Mouse (Mus musculus) bone marrow, adult 2 months (tissue): ENCODE results near the gene Dusp23. TPM values are rescaled to one million over a fixed set of nuclear protein-coding genes. Genes with fewer than 3 reads are reported as not detected.

Source experiments
- H3K27ac ChIP-seq: fragments of 200-500 bp; 2 replicates; pipeline ENCODE4 v1.5.1; 2012; ENCODE audit warnings: low read depth, mild to moderate bottlenecking, control low read depth, inconsistent platforms, low read length; ENCODE audit not compliant: control insufficient read depth, poor library complexity, insufficient read depth
- H3K4me1 ChIP-seq: fragments of 200-500 bp; 2 replicates; pipeline ENCODE4 v1.6.1; 2011; ENCODE audit warnings: low read length; ENCODE audit not compliant: control insufficient read depth, insufficient read depth
- H3K4me3 ChIP-seq: fragments of 200-500 bp; replicated peaks from 2 replicates; pipeline ENCODE3; 2011; ENCODE audit warnings: mild to moderate bottlenecking, low read depth, low read length, control low read depth; ENCODE audit not compliant: control insufficient read depth
- CTCF ChIP-seq: fragments of 200-500 bp; IDR thresholded peaks from 2 replicates; pipeline ENCODE4 v1.5.1; 2011; ENCODE audit warnings: low read length, control low read depth; ENCODE audit not compliant: control insufficient read depth, insufficient read depth
- POLR2A ChIP-seq: fragments of 200-500 bp; IDR thresholded peaks from 2 replicates; pipeline ENCODE4 v1.6.1; 2011; ENCODE audit warnings: low read depth, mild to moderate bottlenecking, control low read depth, low read length, borderline replicate concordance; ENCODE audit not compliant: control insufficient read depth
- WGBS: fragments of 180-500 bp; shearing (Covaris S2); methylation state at CpG from one replicate; pipeline ENCODE4 v1.1.7; 2018; 5-methylcytosine and 5-hydroxymethylcytosine counted together
- polyA plus RNA-seq: library from polyadenylated mRNA; stranded (reverse); fragments of >200 nt; gene quantifications from 2 replicates; pipeline ENCODE4 v1.2.4, GENCODE M21; 2011; ENCODE audit warnings: low replicate concordance; ENCODE audit not compliant: missing spikeins, insufficient read depth, insufficient read length

The Dusp23 gene
- polyA plus RNA-seq = 3.2 and 7.2 TPM in 2 replicates

GRCm38 (mm10) chr1:172632451-172633326, at the start of gene Dusp23:
Gene Dusp23 (minus strand): TSS chr1:172632962.
- peak; percentile 83 for TF ChIP-seq CTCF
- peak; percentile 50; the same call in 1 of the 2 replicates for TF ChIP-seq POLR2A
- H3K27ac ChIP-seq = peak within 1 kb of the TSS; percentile 35
- peak within 1 kb of the TSS; percentile 84 for H3K4me3 ChIP-seq
- under 1% methylated on average over 53 of the region's 53 CpGs for WGBS
- no peaks in the 10 kb centered on the region; the same call in 1 of the 2 replicates for H3K4me1 ChIP-seq

- no peak overlapping the region for H3K4me3 ChIP-seq
- WGBS = 89% methylated on average over 4 of the region's 4 CpGs
- H3K27ac ChIP-seq = no peak overlapping the region
- no peak for TF ChIP-seq CTCF
- TF ChIP-seq POLR2A = no peak
- H3K4me1 ChIP-seq = no peaks in the 10 kb centered on the region
These were observed 48.0 kb upstream of the Dusp23 start for GRCm38 (mm10) chr1:172680742-172681141.

- H3K4me1 ChIP-seq = no peaks in the 10 kb centered on the region
- 54% methylated on average over 1 of the region's 1 CpGs for WGBS
- H3K4me3 ChIP-seq = no peak overlapping the region
- TF ChIP-seq CTCF = no peak
- TF ChIP-seq POLR2A = no peak
- no peak overlapping the region for H3K27ac ChIP-seq
These were observed 38.0 kb upstream of the Dusp23 start for GRCm38 (mm10) chr1:172670716-172671115.

GRCm38 (mm10) chr1:172667597-172667996, 34.8 kb upstream of the Dusp23 start:
- no peak overlapping the region for H3K27ac ChIP-seq
- TF ChIP-seq CTCF (no peak), POLR2A (no peak)
- no peaks in the 10 kb centered on the region for H3K4me1 ChIP-seq
- WGBS = 82% methylated on average over 6 of the region's 6 CpGs
- H3K4me3 ChIP-seq = no peak overlapping the region

GRCm38 (mm10) chr1:172665457-172665856, 32.7 kb upstream of the Dusp23 start:
- Histone ChIP-seq H3K4me1 (no peaks in the 10 kb centered on the region), H3K4me3 (no peak overlapping the region), H3K27ac (no peak overlapping the region)
- TF ChIP-seq CTCF = no peak
- TF ChIP-seq POLR2A = no peak
- WGBS = 46% methylated on average over 2 of the region's 2 CpGs

GRCm38 (mm10) chr1:172659688-172660087, 26.9 kb upstream of the Dusp23 start:
- Histone ChIP-seq H3K4me1 (no peaks in the 10 kb centered on the region), H3K27ac (no peak overlapping the region), H3K4me3 (no peak overlapping the region)
- WGBS = 80% methylated on average over 8 of the region's 8 CpGs
- TF ChIP-seq CTCF = no peak
- no peak for TF ChIP-seq POLR2A

- Histone ChIP-seq H3K4me1 (no peaks in the 10 kb centered on the region), H3K27ac (no peak overlapping the region), H3K4me3 (no peak overlapping the region)
- no peak for TF ChIP-seq POLR2A
- TF ChIP-seq CTCF = no peak
- WGBS = 75% methylated on average over 3 of the region's 3 CpGs
These were observed 24.5 kb upstream of the Dusp23 start for GRCm38 (mm10) chr1:172657266-172657665.

GRCm38 (mm10) chr1:172653900-172654299, 21.1 kb upstream of the Dusp23 start:
- no peak for TF ChIP-seq POLR2A
- TF ChIP-seq CTCF = no peak
- H3K27ac ChIP-seq = no peak overlapping the region
- no peak overlapping the region for H3K4me3 ChIP-seq
- 21% methylated on average over 6 of the region's 6 CpGs for WGBS
- H3K4me1 ChIP-seq = no peaks in the 10 kb centered on the region; the same call in 1 of the 2 replicates

- TF ChIP-seq CTCF (no peak), POLR2A (no peak)
- H3K4me3 ChIP-seq = no peak overlapping the region
- no peaks in the 10 kb centered on the region; the same call in 1 of the 2 replicates for H3K4me1 ChIP-seq
- no peak overlapping the region for H3K27ac ChIP-seq
- WGBS = 79% methylated on average over 18 of the region's 18 CpGs
These were observed 19.4 kb upstream of the Dusp23 start for GRCm38 (mm10) chr1:172652040-172652662.
